Mouse (Mus musculus) ES-CJ7 (cell line): ENCODE measurements around the gene Arhgap23.

Experiments
- DNase-seq: peaks from one replicate; pipeline ENCODE4 v3.0.0; 2011; ENCODE audit warnings: low read depth, low spot score

Gene Arhgap23

GRCm38 (mm10) chr11:97415330-97415711, at the start of gene Arhgap23:
Gene Arhgap23, plus strand, starts transcription at chr11:97415533.
- peak; percentile 77 for DNase-seq

- no peak for DNase-seq
Observed at GRCm38 (mm10) chr11:97365556-97365955, 49.8 kb upstream of the Arhgap23 start.

GRCm38 (mm10) chr11:97368501-97368900, 46.8 kb upstream of the Arhgap23 start:
- DNase-seq = no peak

GRCm38 (mm10) chr11:97370329-97371091, 44.8 kb upstream of the Arhgap23 start:
- no peak for DNase-seq

GRCm38 (mm10) chr11:97372159-97372864, 43.0 kb upstream of the Arhgap23 start:
- DNase-seq = no peak

- DNase-seq = no peak
Observed at GRCm38 (mm10) chr11:97373402-97373801, 41.9 kb upstream of the Arhgap23 start.

- no peak for DNase-seq
Observed at GRCm38 (mm10) chr11:97380036-97380435, 35.3 kb upstream of the Arhgap23 start.

- DNase-seq = no peak
Observed at GRCm38 (mm10) chr11:97383017-97383416, 32.3 kb upstream of the Arhgap23 start.

- DNase-seq = no peak
Observed at GRCm38 (mm10) chr11:97383764-97384163, 31.6 kb upstream of the Arhgap23 start.

GRCm38 (mm10) chr11:97387811-97388210, 27.5 kb upstream of the Arhgap23 start:
- no peak for DNase-seq

- no peak for DNase-seq
Observed at GRCm38 (mm10) chr11:97389127-97389526, 26.2 kb upstream of the Arhgap23 start.

GRCm38 (mm10) chr11:97393658-97394057, 21.7 kb upstream of the Arhgap23 start:
- DNase-seq = peak; percentile 88

GRCm38 (mm10) chr11:97394146-97394545, 21.2 kb upstream of the Arhgap23 start:
- no peak for DNase-seq

- DNase-seq = no peak
Observed at GRCm38 (mm10) chr11:97398506-97398905, 16.8 kb upstream of the Arhgap23 start.

- peak; percentile 94 for DNase-seq
Observed at GRCm38 (mm10) chr11:97399958-97400710, 15.2 kb upstream of the Arhgap23 start.

- DNase-seq = peak; percentile 74
Observed at GRCm38 (mm10) chr11:97401082-97401481, 14.3 kb upstream of the Arhgap23 start.

GRCm38 (mm10) chr11:97401686-97402435, 13.5 kb upstream of the Arhgap23 start:
- DNase-seq = no peak

GRCm38 (mm10) chr11:97402746-97403145, 12.6 kb upstream of the Arhgap23 start:
- no peak for DNase-seq

- no peak for DNase-seq
Observed at GRCm38 (mm10) chr11:97403614-97404183, 11.6 kb upstream of the Arhgap23 start.

- DNase-seq = peak; percentile 56
Observed at GRCm38 (mm10) chr11:97404184-97404760, 11.1 kb upstream of the Arhgap23 start.

GRCm38 (mm10) chr11:97404761-97405190, 10.6 kb upstream of the Arhgap23 start:
- DNase-seq = peak; percentile 34
